Mouse (Mus musculus): Measurements from ENCODE around the gene Angptl7.

Angptl7 gene

DNA sequence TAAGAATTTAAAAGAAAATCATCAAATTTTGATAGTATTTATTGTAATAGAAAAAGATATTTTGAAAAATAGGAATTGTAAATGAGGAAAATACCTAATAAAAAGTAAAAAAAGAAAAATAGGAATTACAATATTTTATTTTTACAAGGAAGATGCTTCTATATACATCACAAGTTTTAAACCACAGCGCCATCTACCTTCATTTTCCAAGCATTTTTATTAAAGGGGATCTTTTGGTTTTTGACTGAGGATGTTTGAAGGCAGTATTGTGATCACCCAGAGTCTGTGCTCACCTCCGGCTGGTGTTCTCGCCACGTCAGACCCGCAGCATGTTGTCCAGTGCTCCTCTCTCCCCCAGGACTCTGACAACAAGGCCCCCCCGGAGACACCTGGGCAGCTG lies 5.1 kb downstream of the Angptl7 start:
- DNase-seq = no peak

DNA sequence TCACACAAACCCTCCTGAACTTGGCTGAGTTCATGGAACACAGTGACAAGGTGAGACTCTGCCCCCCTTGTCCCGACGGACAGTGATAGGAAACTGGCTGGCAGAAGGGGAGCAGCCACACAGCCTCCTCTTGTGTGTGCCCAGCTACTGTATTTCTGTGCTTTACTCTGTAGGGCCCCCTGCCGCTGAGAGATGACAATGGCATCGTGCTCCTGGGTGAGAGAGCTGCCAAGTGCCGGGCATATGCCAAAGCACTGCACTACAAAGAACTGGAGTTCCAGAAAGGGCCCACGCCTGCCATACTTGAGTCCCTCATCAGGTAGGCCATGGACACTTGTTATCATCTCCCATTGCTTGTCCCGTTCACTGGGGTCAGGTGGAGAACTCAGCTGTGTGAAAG lies 8.8 kb downstream of the Angptl7 start:
- DNase-seq = peak in 1 of 2 experiments; percentile 31

DNA sequence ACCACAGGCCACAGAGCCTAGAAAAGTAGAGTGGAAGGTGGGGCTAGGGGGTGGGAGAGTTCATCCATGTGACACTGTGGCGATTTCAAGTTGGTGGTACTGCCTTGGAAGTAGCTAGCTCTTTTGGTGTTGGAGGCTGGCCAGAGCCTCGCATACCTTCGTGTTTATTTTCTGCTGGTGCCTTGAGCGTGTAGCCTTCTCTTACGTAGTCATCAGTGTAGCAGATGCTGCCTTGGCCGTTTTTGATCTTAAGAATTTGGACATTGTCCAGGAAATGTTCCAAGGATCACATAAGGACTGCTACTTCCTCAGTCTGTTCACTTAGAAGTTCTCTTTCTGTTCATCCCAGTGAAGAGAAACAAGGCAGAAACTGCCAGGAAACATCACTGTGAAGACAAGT lies 9.8 kb downstream of the Angptl7 start:
- DNase-seq = peak; percentile 54 to 73

DNA sequence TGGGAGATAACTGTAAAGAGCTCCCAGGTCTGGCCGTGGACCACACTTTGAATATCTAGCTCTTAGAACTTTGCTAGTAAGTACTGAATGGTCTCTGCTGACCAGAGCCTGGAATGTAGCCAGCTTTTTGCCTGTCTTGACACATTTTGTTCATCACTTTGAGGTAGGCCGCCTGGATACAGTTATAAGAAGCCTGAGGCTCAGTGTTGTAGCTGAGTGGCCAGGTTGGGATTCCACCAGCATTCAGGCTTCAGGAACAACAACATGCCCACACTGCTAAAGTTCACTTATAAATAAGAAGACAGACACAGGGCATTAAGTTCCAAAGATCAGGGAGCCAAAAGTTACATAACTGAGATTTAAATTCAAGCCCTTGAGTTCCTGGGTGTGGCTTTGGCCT lies 12.4 kb downstream of the Angptl7 start:
- DNase-seq = peak; percentile 70 to 87

DNA sequence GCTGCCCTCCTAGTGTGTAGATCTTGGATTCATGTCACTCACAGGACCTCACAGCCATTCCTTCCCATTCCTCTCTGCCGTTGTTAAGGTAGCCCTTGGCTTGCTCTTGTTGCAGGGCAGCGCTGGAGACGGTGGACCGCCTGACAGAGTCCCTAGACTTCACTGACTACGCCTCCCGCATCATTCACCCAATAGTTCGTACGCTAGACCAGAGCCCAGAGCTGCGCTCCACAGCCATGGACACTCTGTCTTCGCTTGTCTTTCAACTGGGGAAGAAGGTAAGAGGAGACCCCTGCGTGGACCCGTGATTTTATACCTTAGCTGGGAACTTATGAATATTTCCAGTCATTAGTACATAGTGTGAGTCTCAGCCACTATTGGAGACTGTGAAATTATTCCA lies 15.7 kb downstream of the Angptl7 start:
- DNase-seq = no peak

DNA sequence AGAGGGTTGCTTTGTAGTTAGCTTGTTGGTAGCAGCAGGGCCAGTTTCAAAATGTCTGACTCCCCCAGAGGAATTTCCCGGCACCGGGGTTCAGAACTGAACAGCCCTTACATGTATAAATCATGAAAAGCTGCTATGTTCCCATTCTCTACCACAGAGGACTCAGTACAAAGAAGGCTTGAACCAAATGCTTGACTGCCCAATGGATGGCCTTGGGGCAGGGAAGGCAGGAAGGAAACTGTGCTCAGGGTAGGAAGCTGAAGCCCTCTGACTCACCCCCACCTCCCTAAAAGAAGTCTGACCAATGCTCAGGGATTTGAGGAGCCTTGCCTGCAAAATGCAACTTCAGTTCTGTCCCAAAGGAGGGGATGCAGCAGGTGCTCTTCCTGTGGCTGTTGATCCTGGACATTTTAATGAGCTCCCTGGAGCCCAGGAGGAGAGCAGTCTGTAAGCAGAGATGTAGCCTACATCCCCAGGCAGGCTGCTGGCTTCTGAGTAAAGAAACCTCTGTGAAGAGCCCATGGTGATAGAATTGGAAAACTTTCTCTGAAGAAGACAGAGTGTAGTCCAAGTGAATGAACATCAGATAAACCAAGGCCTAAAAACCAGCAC lies 18.6 kb downstream of the Angptl7 start:
- DNase-seq = no peak

DNA sequence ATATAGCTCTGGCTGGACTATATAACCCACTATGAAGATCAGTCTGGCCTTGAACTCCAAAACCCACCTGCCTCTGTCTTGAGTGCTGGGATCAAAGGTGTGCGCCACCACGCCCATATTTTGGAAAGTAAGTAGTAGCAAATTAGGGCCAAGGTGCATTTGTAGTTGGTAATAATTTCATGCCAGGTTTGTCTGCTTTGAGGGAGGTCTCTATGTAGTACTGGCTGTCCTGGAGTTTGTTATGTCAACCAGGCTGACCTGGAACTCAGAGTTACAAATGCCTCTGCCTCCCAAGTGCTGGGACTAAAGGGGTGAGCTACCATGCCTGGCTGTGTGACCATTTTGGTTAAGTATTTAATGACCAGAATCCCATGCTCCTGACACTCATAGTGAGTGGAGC lies 20.0 kb downstream of the Angptl7 start:
- peak in 1 of 2 experiments; percentile 43 for DNase-seq

DNA sequence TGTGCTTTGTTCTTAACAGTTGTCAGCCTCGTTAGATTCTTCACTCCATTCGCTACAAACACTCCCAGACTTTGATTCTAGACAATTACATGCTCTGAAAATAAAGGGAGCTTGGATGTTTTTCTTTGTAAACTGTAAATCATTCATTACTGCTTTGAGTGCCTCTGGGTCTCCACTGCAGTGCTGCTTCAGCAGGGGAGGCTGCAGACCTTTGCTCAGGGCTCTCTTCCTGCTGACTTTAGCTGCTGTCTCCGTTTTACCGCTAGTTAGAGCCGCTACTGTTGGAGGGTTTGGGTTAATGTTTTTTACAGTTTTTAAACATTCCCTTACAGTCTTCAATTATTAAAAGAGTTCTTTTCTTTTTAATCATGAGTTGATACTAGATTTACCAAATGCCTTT lies 26.8 kb downstream of the Angptl7 start:
- DNase-seq = peak; percentile 55 to 89

DNA sequence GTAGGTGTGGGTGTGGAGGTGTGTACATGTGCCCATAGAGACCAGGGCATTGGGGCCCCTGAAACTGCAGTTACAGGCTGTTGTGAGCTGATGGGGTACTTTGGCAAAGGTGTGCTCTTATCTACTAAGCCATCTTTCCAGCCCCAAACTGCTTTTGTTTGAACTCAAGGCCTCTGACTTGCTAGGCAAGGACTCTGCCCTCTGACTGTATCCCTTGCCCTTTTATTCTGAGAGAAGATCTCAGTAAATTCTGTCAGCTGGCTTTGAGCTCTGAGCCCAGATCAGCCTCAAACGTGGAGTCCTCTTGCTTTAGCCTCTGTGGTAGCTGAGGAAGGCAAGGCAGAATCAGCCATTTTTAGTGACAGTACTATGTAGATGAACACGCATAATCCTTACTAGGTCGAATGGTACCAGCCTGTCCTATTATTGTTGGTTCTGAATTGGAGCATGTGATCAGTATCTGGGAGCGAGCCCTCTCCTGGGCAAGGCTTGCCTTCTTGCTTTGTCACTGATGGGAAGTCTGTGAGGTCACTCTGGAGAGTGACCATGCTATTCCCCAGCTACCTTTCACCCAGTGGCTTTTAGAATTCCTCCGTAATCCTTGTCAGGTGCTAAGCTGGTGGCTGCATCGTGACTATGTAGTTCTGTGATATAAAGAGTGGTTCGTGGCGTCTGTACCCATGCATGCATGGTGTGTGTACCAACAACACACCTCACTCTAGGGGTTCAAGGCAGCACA lies 27.7 kb downstream of the Angptl7 start:
- peak; percentile 24 to 62 for DNase-seq

DNA sequence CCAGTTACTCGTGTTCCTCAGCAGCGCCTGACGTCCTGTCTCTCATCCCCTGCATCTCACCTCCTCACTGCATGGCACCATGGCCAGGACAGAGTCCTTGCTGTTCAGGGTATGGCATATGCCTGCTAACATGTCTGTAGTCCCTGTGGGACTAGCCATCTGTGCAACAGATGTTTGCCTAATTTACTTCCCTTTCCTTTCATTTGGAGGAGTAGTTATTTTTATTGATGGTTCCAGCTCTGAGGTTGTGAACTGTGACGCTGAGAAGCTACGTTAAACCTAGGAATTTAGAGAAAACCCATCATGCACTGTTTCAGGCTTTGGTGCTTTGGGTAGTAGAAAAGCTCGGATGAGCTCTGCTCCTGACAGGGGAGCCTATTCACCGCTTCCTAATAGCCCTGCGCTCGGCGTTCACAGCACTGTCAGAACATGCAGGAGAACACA lies 28.9 kb downstream of the Angptl7 start:
- no peak for DNase-seq

DNA sequence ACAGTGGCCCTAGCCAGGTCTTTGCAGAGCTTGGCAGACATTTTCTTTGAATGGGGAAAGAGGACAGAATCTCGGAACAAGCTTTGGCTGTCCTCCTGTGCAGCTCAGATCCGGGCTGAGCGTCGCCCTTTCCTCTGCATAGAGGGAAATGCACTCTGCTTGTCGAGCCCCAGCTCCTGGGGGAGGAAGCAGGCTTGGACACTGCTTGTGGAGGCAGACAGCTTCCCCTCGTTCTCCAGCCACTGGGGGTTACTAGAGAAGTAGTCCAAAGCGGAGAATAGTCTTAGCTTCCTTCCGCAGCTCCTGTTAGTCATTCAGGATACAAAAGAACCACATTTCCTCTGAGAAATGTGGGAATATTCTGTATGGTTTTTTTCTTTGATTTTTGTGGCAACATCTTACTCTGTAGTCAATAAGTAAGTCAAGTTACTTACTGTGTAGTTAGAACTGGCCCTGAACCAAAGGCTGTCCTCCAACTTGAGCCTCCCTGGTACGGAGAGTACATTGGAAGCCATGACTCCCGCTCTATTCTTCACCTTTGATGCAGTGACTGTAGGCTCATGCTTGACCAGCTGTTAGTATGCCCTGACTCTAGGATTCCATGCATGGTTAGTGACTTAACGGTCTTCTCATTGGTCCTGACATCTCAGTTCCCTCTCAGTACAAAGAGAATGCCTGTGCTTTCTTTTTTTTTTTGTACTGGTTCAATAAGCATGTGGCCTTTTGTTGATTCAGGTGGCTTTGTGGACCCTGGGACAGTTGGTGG lies 30.6 kb downstream of the Angptl7 start:
- DNase-seq = peak in 1 of 2 experiments; percentile 72

DNA sequence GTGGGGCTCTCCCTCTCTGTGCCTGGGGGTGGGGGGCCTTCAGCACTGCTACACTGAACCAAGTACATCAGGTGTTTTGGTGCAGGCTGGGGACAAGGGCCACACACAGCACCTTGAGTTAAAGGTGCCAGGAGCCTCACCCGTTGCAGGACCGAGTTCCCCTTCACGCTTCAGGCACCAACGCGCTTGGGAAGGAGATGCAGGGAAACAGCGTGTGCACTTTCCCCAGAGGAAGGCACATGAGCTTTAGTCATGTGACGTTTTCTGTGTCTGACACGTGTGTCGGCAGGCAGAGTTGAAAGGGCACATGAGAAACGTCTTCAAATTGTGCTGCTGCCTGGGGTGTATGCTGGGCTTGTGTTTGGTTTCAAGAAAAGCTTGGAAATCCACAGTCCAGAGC lies 31.9 kb downstream of the Angptl7 start:
- DNase-seq = peak; percentile 24 to 62

DNA sequence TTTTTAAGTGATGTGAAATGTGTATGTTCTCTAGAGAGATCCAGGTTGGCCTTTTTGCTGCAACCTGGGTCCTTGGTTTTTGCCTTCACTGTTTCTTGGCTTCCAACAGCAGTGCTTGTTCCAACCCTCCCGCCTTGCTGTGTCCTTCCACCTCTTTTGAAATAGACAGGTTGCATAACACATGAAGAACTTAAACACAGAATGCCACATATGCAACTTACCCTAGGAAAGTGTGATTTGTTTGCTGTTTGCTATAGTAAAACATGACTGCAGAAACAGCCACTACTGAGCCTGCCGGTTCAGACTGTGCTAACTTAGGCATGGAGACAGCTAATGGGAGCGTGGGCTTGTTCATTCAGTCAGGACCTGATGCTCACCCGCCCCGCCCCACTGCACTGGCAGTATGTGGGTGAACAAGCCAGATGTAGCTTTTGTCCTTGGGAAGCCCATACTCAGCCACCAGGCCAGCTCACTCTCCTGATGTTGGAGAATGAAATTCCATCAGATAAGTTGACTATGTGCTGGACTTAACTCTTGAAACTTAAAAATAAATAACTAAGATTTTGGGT lies 33.7 kb downstream of the Angptl7 start:
- no peak for DNase-seq

DNA sequence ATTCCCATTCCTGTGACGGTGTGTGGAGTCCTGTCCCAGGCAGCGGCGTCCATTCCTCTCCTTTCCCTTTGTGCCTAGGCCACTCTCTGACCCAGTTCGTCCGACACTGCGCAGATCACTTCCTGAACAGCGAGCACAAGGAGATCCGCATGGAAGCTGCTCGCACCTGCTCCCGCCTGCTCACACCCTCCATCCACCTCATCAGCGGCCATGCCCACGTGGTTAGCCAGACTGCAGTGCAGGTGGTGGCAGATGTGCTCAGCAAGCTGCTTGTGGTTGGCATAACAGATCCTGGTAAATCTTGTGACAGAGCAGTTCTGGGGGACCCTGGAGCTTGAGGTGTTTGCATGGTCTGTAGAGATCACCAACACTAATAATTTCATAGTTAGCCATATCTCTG lies 35.4 kb downstream of the Angptl7 start:
- DNase-seq = no peak

DNA sequence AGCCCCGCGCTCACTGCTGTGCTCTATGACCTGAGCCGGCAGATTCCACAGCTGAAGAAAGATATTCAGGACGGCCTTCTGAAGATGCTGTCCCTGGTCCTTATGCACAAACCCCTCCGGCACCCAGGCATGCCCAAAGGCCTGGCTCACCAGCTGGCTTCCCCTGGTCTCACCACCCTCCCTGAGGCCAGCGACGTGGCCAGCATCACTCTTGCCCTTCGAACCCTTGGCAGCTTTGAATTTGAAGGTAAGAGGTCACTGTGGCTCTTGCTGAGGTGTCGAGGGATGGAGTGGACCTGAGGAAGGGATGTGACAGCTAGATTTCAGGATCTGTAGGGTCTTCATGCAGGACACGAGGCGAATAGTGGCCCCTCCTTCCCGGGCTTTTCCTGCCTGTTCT lies 36.0 kb downstream of the Angptl7 start:
- peak in 1 of 2 experiments; percentile 50 for DNase-seq

DNA sequence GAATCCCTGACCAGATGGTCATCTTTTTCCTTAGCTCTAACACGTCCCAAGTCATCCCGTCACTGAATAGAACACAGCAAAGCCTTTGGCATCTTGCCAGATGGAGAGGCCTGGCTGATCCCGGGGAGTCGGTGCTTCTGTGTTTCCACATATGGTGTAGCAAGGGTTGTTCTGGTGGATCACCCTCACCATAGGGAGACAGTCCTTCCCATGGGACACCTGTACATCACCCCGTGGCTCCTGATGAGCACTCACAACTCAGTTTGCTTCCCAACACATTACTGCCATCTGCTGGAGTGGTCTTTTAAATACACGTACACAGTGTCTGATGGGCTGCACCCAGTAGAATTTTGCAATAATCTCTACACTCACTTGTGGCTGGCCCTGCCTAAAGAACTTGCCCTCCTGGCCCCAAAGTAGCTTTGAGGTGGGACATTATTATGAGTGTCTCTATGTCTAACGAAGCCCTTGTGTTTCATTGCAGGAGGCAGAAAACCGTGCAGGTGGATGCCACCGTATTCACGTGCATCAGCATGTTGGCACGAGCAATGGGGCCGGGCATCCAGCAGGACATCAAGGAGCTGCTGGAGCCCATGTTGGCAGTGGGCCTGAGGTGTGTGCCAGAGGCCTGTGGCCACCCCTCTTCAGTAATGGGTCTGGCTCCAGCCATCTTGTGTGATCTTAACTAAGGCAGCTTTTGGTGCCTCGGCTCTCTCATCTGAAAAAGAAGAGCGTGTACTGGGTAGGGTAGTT lies 36.9 kb downstream of the Angptl7 start:
- peak; percentile 48 to 71 for DNase-seq

DNA sequence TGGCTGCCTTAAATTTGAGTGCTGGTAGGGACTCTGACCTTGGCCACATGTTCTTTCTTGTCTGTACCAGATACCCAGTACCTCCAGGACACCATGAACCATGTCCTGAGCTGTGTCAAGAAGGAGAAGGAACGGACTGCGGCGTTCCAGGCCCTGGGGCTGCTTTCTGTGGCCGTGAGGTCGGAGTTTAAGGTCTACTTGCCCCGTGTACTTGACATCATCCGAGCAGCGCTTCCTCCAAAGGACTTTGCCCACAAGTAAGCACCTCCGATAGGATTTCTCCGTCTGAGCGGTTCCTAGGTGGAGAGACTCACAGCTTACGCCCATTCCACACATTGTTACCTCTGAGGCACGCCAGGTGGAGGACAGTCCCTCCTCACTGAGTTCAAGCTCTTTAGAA lies 37.5 kb downstream of the Angptl7 start:
- DNase-seq = peak; percentile 68 to 92

DNA sequence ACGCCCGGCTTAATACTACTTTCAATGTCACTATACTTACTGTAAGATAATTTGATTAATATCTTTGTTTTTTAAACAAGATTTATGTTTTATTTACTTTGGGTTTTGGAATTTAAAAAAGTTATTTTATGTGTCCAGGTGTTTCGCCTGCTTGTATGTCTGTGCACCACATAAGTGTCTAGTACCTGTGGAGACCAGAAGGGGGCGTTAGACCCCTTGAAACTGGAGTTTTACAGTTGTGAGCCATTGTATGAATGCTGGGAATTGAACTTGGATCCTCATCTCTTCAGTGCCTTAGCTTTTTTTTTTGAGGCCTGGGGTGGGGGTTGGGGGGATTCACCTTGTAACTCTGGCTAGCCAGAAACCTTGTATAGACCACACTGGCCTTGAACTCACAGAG lies 38.5 kb downstream of the Angptl7 start:
- DNase-seq = no peak

DNA sequence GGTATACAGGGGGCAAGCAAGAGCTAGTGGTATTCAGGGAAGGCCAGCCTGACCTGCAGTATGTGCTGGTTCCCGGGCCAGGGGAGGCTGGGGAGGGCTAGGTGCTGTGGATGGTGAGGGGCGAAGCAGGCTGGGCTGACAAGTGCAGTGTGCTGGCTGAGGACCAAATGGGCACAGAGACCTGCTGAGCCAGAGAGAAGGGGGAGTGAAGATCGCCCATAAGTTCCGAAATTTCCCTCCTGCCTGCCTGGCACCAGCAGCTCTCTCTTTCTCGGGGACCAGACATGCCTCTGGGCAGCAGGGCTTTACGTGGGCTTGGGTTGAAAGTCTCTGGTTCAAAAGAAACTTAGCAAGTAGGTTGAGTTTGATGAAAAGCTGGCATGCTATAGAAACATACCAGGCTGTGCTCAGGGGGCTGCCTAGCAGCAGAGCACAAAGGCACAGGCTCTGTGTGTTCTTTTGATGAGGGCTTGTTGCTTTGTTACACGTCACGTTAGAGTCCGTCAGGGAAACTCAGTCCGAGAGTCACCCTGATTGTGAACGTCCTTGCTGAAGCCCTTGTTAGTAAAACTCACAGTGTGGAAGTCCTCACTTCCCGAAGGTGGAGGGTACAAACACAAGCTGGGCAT lies 39.5 kb downstream of the Angptl7 start:
- peak in 1 of 2 experiments; percentile 44 for DNase-seq

DNA sequence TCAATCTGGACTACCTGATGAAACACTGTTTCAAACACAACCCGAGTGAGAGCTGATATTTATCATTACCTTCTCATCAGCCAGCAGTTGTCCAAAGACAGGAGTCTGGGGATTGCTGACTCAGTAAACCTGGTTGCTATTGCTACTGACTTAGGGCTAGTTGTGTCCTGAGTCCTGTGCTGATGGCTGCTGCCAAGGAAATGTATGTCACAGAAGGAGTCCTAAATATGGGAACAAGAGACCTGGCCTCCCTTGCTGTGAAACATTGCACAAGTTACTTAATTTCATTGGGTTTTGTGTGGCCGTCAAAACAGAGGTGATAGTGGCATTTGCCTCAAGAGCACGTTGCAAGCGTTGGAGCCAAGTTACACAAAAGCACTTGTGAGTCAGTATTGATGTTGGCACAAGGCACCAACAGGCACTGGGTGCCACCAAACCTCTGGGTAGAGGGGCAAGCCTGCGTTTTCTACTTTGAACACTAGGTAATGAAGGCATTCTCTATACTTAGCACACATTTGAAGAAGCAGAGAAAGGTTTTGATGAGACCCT lies 44.7 kb downstream of the Angptl7 start:
- no peak for DNase-seq

DNA sequence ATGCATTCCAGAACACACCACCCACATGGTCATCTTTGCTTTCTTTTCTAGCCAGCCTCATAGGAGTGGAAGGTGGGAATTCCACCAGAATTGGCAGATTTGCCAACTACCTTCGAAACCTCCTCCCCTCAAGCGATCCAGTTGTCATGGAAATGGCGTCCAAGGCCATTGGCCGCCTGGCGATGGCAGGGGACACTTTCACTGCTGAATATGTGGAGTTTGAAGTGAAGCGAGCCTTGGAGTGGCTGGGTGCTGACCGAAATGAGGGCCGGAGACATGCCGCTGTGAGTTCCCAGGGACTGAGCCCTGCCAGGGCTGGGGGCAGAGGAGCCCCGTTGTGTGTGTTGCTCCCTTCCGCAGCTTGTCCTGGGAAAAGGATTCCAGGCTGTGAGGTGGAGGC lies 46.6 kb downstream of the Angptl7 start:
- DNase-seq = no peak

DNA sequence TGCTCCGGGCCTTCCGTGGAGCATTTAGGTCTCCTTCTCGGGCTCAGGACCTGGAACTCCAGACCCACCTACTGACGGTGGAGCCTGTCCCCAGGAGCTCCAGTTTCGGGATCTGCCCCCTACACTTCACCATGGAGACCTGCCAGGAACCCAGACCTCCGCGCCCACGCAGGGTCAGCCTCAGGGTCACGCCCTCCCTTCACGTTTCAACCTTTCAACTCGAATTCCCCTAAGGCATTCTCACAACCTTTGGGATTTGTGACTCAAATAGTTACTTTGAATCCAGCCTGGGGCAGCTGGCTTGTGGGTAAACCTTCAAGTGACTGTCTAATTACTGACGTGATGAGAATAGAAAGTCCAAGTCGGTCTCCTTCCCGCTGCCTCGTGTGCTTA lies 51.4 kb downstream of the Angptl7 start:
- DNase-seq = peak; percentile 38 to 71

All from kidney, postnatal 25 days (tissue).